In the genomic region with DNA sequence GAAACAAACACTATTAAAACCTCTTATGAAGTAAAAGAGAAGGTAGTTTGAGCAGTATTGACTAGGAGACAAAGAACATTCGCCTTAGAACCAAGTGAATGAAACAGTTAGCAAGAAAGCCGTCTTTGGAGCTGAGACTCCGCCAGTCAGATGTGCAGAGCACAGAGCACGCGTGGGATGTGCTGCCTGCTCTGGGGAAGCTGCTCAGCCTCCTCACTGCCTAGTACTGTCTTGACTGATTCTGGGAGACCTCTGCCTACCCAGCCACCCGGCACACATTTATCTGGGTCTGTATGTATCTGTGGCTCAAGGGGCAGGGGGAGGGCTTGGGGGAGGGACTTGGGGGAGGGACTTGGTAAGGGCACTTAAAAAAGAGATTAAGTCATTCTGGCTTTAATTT, we compare ENCODE assay signal across 10 mouse cellular contexts.
DNase-seq lines count a peak whose midpoint lies in the region; ATAC-seq lines count a peak whose summit lies in the region.
"Had no signal": no experiment of that assay in that cellular context is flagged by ENCODE, and none has a peak within 500 bp of the region (broad histone marks: within the 10 kb centered on the region; RNA-seq: fewer than 3 reads in every experiment).

No protein-coding gene starts in this region.

- intact Hi-C loops in left cerebral cortex, postnatal 25 days (cut with DNase I): no loop called here

- WGBS in embryonic facial prominence, embryonic 11.5 days: 78% methylated on average over 6 of the region's 6 CpGs
- 75% methylated on average over 6 of the region's 6 CpGs for WGBS in embryonic facial prominence, embryonic 10.5 days
- 79% methylated on average over 6 of the region's 6 CpGs for WGBS in midbrain, embryonic 10.5 days
- 64% methylated on average over 6 of the region's 6 CpGs for WGBS in midbrain, embryonic 16.5 days

- H3K36me3 ChIP-seq in embryonic facial prominence, embryonic 11.5 days (replicated peaks; ENCODE audit: control insufficient read depth, insufficient read depth, low read depth, low read length): no peaks in the 10 kb centered on the region
- no peaks in the 10 kb centered on the region for H3K36me3 ChIP-seq in embryonic facial prominence, embryonic 10.5 days (replicated peaks)
- no peaks in the 10 kb centered on the region for H3K36me3 ChIP-seq in midbrain, embryonic 10.5 days
- H3K36me3 ChIP-seq in midbrain, embryonic 16.5 days (ENCODE audit: control insufficient read depth, insufficient read depth, low read length): no peaks in the 10 kb centered on the region
- H3K36me3 ChIP-seq: midbrain, embryonic 15.5 days had no signal

- no peaks in the 10 kb centered on the region for H3K4me1 ChIP-seq in embryonic facial prominence, embryonic 11.5 days (ENCODE audit: control insufficient read depth, insufficient read depth, low read length)
- peaks cover 13% of the 10 kb centered on the region; the same call in 1 of the 2 replicates for H3K4me1 ChIP-seq in embryonic facial prominence, embryonic 10.5 days
- peaks cover 3% of the 10 kb centered on the region; the same call in 1 of the 2 replicates for H3K4me1 ChIP-seq in midbrain, embryonic 10.5 days
- peaks cover 3% of the 10 kb centered on the region; the same call in 1 of the 2 replicates for H3K4me1 ChIP-seq in midbrain, embryonic 16.5 days (ENCODE audit: control insufficient read depth, insufficient read depth, low read length)
- H3K4me1 ChIP-seq: midbrain, embryonic 15.5 days had no signal

- H3K9me3 ChIP-seq in embryonic facial prominence, embryonic 11.5 days (replicated peaks; ENCODE audit: control insufficient read depth, low read length): no peaks in the 10 kb centered on the region
- no peaks in the 10 kb centered on the region for H3K9me3 ChIP-seq in embryonic facial prominence, embryonic 10.5 days
- H3K9me3 ChIP-seq in midbrain, embryonic 10.5 days (replicated peaks): no peaks in the 10 kb centered on the region
- H3K9me3 ChIP-seq in midbrain, embryonic 16.5 days (replicated peaks; ENCODE audit: control insufficient read depth, low read length, poor library complexity, severe bottlenecking): no peaks in the 10 kb centered on the region
- H3K9me3 ChIP-seq: midbrain, embryonic 15.5 days had no signal

- no peak overlapping the region for H3K27ac ChIP-seq in embryonic facial prominence, embryonic 11.5 days (replicated peaks; ENCODE audit: low read depth, low read length)
- no peak overlapping the region for H3K27ac ChIP-seq in embryonic facial prominence, embryonic 10.5 days (replicated peaks)
- H3K27ac ChIP-seq in midbrain, embryonic 10.5 days (replicated peaks): 0 out of 2 replicates have a peak overlapping the region, but pooled peaks have one; percentile 6
- no peak overlapping the region for H3K27ac ChIP-seq in midbrain, embryonic 16.5 days (ENCODE audit: low read length)
- H3K27ac ChIP-seq: midbrain, embryonic 15.5 days had no signal

- H3K4me2 ChIP-seq in embryonic facial prominence, embryonic 11.5 days (ENCODE audit: low read depth, low read length): no peak overlapping the region
- H3K4me2 ChIP-seq in midbrain, embryonic 16.5 days (ENCODE audit: low read length): no peak overlapping the region
- H3K4me2 ChIP-seq: midbrain, embryonic 15.5 days had no signal

- 0 out of 2 replicates have a peak, but pooled peaks have one; percentile 32 for ATAC-seq in embryonic facial prominence, embryonic 11.5 days (replicated peaks; ENCODE audit: insufficient number of reproducible peaks, low FRiP score, low TSS enrichment, low read depth)
- no peak for ATAC-seq in midbrain, embryonic 16.5 days
- ATAC-seq: midbrain, embryonic 15.5 days had no signal

- no peak overlapping the region for H3K4me3 ChIP-seq in embryonic facial prominence, embryonic 11.5 days (ENCODE audit: low read depth, low read length)
- no peak overlapping the region for H3K4me3 ChIP-seq in embryonic facial prominence, embryonic 10.5 days
- H3K4me3 ChIP-seq in midbrain, embryonic 10.5 days: no peak overlapping the region
- no peak overlapping the region for H3K4me3 ChIP-seq in midbrain, embryonic 16.5 days (ENCODE audit: low read depth, low read length)
- H3K4me3 ChIP-seq: midbrain, embryonic 15.5 days had no signal

- no peaks in the 10 kb centered on the region for H3K27me3 ChIP-seq in embryonic facial prominence, embryonic 11.5 days (ENCODE audit: control insufficient read depth, insufficient read depth, low read length)
- no peaks in the 10 kb centered on the region for H3K27me3 ChIP-seq in embryonic facial prominence, embryonic 10.5 days (replicated peaks; ENCODE audit: low read depth, poor library complexity, severe bottlenecking)
- no peaks in the 10 kb centered on the region for H3K27me3 ChIP-seq in midbrain, embryonic 10.5 days (ENCODE audit: low read depth, poor library complexity, severe bottlenecking)
- H3K27me3 ChIP-seq in midbrain, embryonic 16.5 days (ENCODE audit: control insufficient read depth, insufficient read depth, low read depth, low read length): no peaks in the 10 kb centered on the region
- H3K27me3 ChIP-seq: midbrain, embryonic 15.5 days had no signal

- no peak overlapping the region for H3K9ac ChIP-seq in embryonic facial prominence, embryonic 11.5 days (replicated peaks; ENCODE audit: low read length)
- no peak overlapping the region for H3K9ac ChIP-seq in midbrain, embryonic 16.5 days (ENCODE audit: low read depth, low read length)
- H3K9ac ChIP-seq: midbrain, embryonic 15.5 days had no signal

- no peak for DNase-seq in embryonic facial prominence, embryonic 11.5 days (ENCODE audit: low spot score)
- DNase-seq in embryonic facial prominence, embryonic 10.5 days (ENCODE audit: low spot score): no peak
- peak; percentile 28 for DNase-seq in layer of hippocampus, adult 11-12 months (ENCODE audit: low spot score)
- DNase-seq in layer of hippocampus, postnatal 14 days (ENCODE audit: low spot score in 2 of 2): no peak
- DNase-seq in midbrain, embryonic 10.5 days (ENCODE audit: low spot score): no peak
- DNase-seq in left cerebral cortex, postnatal 25 days (ENCODE audit: low spot score in 2 of 2): peak; percentile 39 to 82
- DNase-seq in cerebellum, adult 11 months: no peak
- DNase-seq: cerebellum, adult 9-10 months had no signal

Comparison
In these comparisons a context has a peak if more than half of its experiments do, and no peak if none do; other contexts are left out.
1. DNase-seq: peak in layer of hippocampus, adult 11-12 months (single experiment) and left cerebral cortex, postnatal 25 days (2 of 2); none in embryonic facial prominence, embryonic 11.5 days (single experiment), embryonic facial prominence, embryonic 10.5 days (single experiment), layer of hippocampus, postnatal 14 days (0 of 2), midbrain, embryonic 10.5 days (single experiment) and cerebellum, adult 11 months (single experiment).